Mouse (Mus musculus) liver, embryonic 14.5 days (tissue): ENCODE results near the gene Dnaaf2. TPM values are rescaled to one million over a fixed set of nuclear protein-coding genes. Genes with fewer than 3 reads are reported as not detected.

Experiments used
- ATAC-seq: fragments of 200-750 bp; cut with Nextera tagmentation; 2 replicates; pipeline ENCODE4 v1.8.0; 2017; ENCODE audit warnings: moderate number of reproducible peaks, mild to moderate bottlenecking, moderate library complexity; ENCODE audit not compliant: insufficient read depth
- DNase-seq, 3 experiments: peaks; one replicate each; pipeline ENCODE4 v3.0.0-alpha.2; 2012 to 2013; ENCODE audit warnings: low read depth in 3 of 3, low spot score in 3 of 3
- H3K27ac ChIP-seq: fragments of 300-500 bp; sonication (generic); 2 replicates; pipeline ENCODE4 v1.5.1; 2014; ENCODE audit warnings: moderate library complexity, mild to moderate bottlenecking, control low read depth, inconsistent platforms
- H3K27me3 ChIP-seq: fragments of 300-500 bp; sonication (generic); 2 replicates; pipeline ENCODE4 v1.6.1; 2014; ENCODE audit warnings: mild to moderate bottlenecking, low read length, moderate library complexity; ENCODE audit not compliant: control insufficient read depth, insufficient read depth
- H3K36me3 ChIP-seq: fragments of 300-500 bp; sonication (generic); replicated peaks from 2 replicates; pipeline ENCODE4 v1.6.1; 2014; ENCODE audit warnings: low read depth; ENCODE audit not compliant: control insufficient read depth, insufficient read depth
- H3K4me1 ChIP-seq, 2 experiments: fragments of 200-500 bp in 1 of 2; fragments of 300-500 bp in 1 of 2; sonication (generic) in 1 of 2; replicated peaks; 2 replicates each; pipeline ENCODE4 v1.6.1; 2012 to 2014; ENCODE audit warnings: antibody characterized with exemption in 1 of 2, inconsistent platforms in 1 of 2, low read length in 1 of 2; ENCODE audit not compliant: control insufficient read depth in 2 of 2, insufficient read depth in 2 of 2
- H3K4me2 ChIP-seq: fragments of 300-500 bp; sonication (generic); 2 replicates; pipeline ENCODE4 v1.6.1; 2014; ENCODE audit warnings: low read depth, mild to moderate bottlenecking, control low read depth, moderate library complexity
- H3K4me3 ChIP-seq, 2 experiments: fragments of 200-500 bp in 1 of 2; fragments of 300-500 bp in 1 of 2; sonication (generic) in 1 of 2; 2 replicates each; pipeline ENCODE4 v1.5.1; 2012 to 2014; ENCODE audit warnings: low read depth in 2 of 2, low read length in 2 of 2, mild to moderate bottlenecking in 2 of 2, control low read depth in 1 of 2, inconsistent platforms in 1 of 2, moderate library complexity in 1 of 2; ENCODE audit not compliant: insufficient read depth in 1 of 2
- H3K9ac ChIP-seq: fragments of 300-500 bp; sonication (generic); replicated peaks from 2 replicates; pipeline ENCODE4 v1.6.1; 2014; ENCODE audit warnings: mild to moderate bottlenecking, control low read depth, moderate library complexity
- H3K9me3 ChIP-seq: fragments of 300-500 bp; sonication (generic); 2 replicates; pipeline ENCODE4 v1.6.1; 2016; ENCODE audit warnings: low read length, mixed read lengths; ENCODE audit not compliant: control insufficient read depth
- CTCF ChIP-seq: IDR thresholded peaks from 2 replicates; pipeline ENCODE4 v1.5.1; 2016; ENCODE audit warnings: antibody characterized with exemption, low read depth, control low read depth
- EP300 ChIP-seq: IDR thresholded peaks from 2 replicates; pipeline ENCODE4 v1.6.1; 2016; ENCODE audit warnings: antibody characterized with exemption, low read depth
- WGBS: fragments of 180-500 bp; shearing (Covaris S2); extraction: QIAGEN DNeasy Blood & Tissue Kit; methylation state at CpG from one replicate; pipeline ENCODE4 v1.1.7; 2014; ENCODE audit not compliant: insufficient replicate concordance; 5-methylcytosine and 5-hydroxymethylcytosine counted together
- polyA plus RNA-seq, 2 experiments: library from polyadenylated mRNA; depleted of rRNA in 1 of 2; stranded (reverse) in 1 of 2; unstranded in 1 of 2; fragments of >200 nt; fragmentation: Nextera tagmentation in 1 of 2; extraction: Ambion mirVana in 1 of 2; gene quantifications; 2 replicates each; pipeline versions ENCODE4 v1.2.1 to v1.2.3; 2012 to 2014

The Dnaaf2 gene
- polyA plus RNA-seq, 2 experiments = 2.8 to 2.9 TPM

DNA sequence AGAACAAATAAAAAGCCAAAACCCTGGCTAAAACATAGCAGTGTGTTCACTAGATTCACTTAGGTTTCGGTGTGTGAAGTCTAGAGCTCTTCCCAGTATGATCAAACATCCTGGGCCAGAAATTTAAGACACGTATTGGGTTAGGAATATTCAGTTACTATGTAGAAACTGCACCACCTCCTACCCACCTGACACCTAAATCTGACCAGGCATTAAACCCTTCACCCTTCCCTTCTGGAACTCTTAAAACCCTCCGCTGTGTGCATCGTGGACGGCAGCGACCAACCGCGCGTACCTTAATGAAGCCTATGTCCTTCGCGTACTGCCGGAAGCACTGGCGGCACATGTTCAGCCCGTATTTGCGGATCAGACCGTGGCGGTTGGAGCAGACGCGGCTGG lies 39.9 kb downstream of the Dnaaf2 start:
- H3K36me3 ChIP-seq = peaks cover 11% of the 10 kb centered on the region
- no peaks in the 10 kb centered on the region for H3K9me3 ChIP-seq
- H3K27me3 ChIP-seq = no peaks in the 10 kb centered on the region
- peak overlapping the region; percentile 83 for H3K27ac ChIP-seq
- under 1% methylated on average over 19 of the region's 19 CpGs for WGBS
- no peak for TF ChIP-seq CTCF
- TF ChIP-seq EP300 = no peak
- no peak for ATAC-seq
- peak overlapping the region; percentile 91 for H3K9ac ChIP-seq
- DNase-seq = no peak
- peak overlapping the region; percentile 93 for H3K4me2 ChIP-seq
- H3K4me1 ChIP-seq = peaks cover 12 to 15% of the 10 kb centered on the region in 2 experiments
- peak overlapping the region; percentile 65 to 85 for H3K4me3 ChIP-seq

DNA sequence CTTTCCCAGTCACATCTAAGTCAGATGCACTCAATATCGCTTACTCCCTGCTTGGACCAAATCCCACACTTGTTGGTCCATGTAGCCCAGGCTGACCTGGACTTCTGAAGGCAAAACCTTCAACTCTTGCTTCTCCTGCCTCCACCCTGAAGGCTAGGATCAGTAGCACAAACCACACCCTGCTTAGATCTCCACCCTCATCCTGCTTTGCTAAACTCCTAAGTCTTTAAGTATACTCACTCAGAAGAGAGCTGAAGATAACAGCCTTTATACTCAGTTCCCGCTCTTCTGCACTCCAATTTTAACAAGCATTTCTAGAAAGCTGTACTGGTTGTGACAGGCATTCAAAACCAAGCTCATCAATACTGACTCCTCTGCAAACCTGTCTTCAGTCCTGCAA lies 41.1 kb downstream of the Dnaaf2 start:
- H3K27ac ChIP-seq = peak overlapping the region; percentile 83
- peak overlapping the region; percentile 91 for H3K9ac ChIP-seq
- TF ChIP-seq EP300 = no peak
- no peak for TF ChIP-seq CTCF
- H3K27me3 ChIP-seq = no peaks in the 10 kb centered on the region
- peak; percentile 34 to 56 (median 45) for DNase-seq
- peaks cover 11% of the 10 kb centered on the region for H3K36me3 ChIP-seq
- ATAC-seq = no peak
- H3K4me2 ChIP-seq = peak overlapping the region; percentile 93
- peaks cover 12 to 15% of the 10 kb centered on the region in 2 experiments for H3K4me1 ChIP-seq
- no peaks in the 10 kb centered on the region for H3K9me3 ChIP-seq
- peak overlapping the region; percentile 65 to 85 for H3K4me3 ChIP-seq
- 58% methylated on average over 2 of the region's 2 CpGs for WGBS

DNA sequence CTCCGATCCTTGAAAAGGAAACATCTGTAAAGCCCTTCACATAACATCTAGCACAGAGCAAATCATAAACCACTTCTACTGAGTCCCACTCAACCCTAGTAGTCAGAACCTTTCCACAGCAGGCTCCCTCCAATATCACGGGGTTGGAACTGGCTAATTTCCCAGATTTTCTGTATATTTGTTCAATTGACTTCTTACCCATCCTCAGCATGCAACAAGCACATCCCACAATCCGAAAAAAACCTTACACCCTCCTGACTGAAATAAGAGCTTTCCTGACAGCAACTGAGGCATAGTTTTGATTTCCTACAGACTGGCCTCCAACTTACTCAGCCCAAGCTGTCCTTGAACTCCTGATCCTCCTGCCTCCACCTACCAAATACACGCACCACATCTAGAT lies 41.8 kb downstream of the Dnaaf2 start:
- H3K27me3 ChIP-seq = no peaks in the 10 kb centered on the region
- DNase-seq (no peak), ATAC-seq (no peak)
- H3K9me3 ChIP-seq = no peaks in the 10 kb centered on the region
- H3K9ac ChIP-seq = no peak overlapping the region
- H3K4me3 ChIP-seq = no peak overlapping the region
- TF ChIP-seq CTCF = no peak
- TF ChIP-seq EP300 = no peak
- H3K36me3 ChIP-seq = peaks cover 11% of the 10 kb centered on the region
- WGBS = 62% methylated on average over 4 of the region's 4 CpGs
- no peak overlapping the region; the same call in 1 of the 2 replicates for H3K27ac ChIP-seq
- H3K4me1 ChIP-seq = peaks cover 12 to 15% of the 10 kb centered on the region in 2 experiments
- peak overlapping the region; percentile 93 for H3K4me2 ChIP-seq

DNA sequence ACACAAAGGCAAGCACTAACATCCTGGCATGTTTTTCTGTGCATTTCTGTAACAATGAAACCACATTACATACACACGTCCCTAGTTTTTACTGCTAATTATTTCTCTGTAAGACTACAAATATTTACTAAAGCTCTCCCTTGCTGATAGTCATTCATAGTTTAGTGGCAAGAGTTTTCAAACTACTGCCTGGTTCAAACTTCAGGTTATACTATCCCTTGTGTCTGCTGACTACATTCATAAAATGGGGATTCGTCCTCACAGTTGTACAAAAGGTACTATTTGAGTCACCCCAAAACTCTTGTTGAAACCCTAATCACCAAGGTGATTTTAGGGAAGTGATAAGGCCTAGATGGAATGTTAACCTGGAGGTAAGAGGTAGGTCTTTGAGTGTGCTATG lies 42.3 kb downstream of the Dnaaf2 start:
- no peak overlapping the region for H3K27ac ChIP-seq
- H3K4me2 ChIP-seq = no peak overlapping the region
- DNase-seq (no peak), ATAC-seq (no peak)
- no peak for TF ChIP-seq CTCF
- no peak overlapping the region for H3K9ac ChIP-seq
- no peak overlapping the region for H3K4me3 ChIP-seq
- H3K4me1 ChIP-seq = peaks cover 12 to 15% of the 10 kb centered on the region in 2 experiments
- WGBS = 62% methylated on average over 2 of the region's 2 CpGs
- no peaks in the 10 kb centered on the region for H3K9me3 ChIP-seq
- H3K36me3 ChIP-seq = peaks cover 11% of the 10 kb centered on the region
- H3K27me3 ChIP-seq = no peaks in the 10 kb centered on the region

DNA sequence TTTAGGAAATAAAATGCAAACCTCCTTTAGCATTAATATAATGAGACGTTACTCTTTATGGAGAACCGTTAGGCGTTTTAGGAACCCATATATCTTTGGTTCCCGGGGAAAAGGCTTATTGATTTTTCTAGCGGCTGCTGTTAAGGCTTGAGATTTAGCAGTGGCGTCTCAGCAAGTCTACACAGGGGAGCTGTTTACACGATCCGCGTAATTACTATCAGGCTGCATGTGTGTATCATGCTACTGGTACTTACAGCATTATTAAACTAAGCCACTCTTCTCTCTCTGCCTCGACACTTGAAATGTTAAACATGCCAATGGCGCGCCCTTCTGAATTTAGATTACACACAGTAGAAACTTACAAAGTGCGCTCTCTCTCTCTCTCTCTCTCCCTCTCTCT lies 48.2 kb downstream of the Dnaaf2 start:
- no peaks in the 10 kb centered on the region for H3K9me3 ChIP-seq
- H3K4me2 ChIP-seq = no peak overlapping the region
- H3K36me3 ChIP-seq = no peaks in the 10 kb centered on the region
- H3K4me3 ChIP-seq = no peak overlapping the region
- TF ChIP-seq EP300 (no peak), CTCF (no peak)
- no peak overlapping the region for H3K27ac ChIP-seq
- ATAC-seq (no peak), DNase-seq (no peak)
- H3K27me3 ChIP-seq = no peaks in the 10 kb centered on the region; the same call in 1 of the 2 replicates
- no peaks in the 10 kb centered on the region for H3K4me1 ChIP-seq
- WGBS = 71% methylated on average over 13 of the region's 13 CpGs
- H3K9ac ChIP-seq = no peak overlapping the region
